Mouse (Mus musculus) intestine, postnatal 0 days (tissue): Measurements from ENCODE around the gene Atp5d. TPM values are rescaled to one million over a fixed set of nuclear protein-coding genes. Genes with fewer than 3 reads are reported as not detected.

Experiments
- ATAC-seq: fragments of 200-750 bp; cut with Nextera tagmentation; 2 replicates; pipeline ENCODE4 v1.8.0; 2017; ENCODE audit warnings: mild to moderate bottlenecking, moderate TSS enrichment, moderate library complexity
- H3K27ac ChIP-seq: fragments of 300-500 bp; sonication (generic); 2 replicates; pipeline ENCODE4 v1.5.1; 2014; ENCODE audit warnings: mild to moderate bottlenecking, low read depth, low read length, moderate library complexity
- H3K27me3 ChIP-seq: fragments of 300-500 bp; sonication (generic); replicated peaks from 2 replicates; pipeline ENCODE4 v1.6.1; 2014; ENCODE audit warnings: low read length, mixed read lengths; ENCODE audit not compliant: control insufficient read depth, insufficient read depth
- H3K36me3 ChIP-seq: fragments of 300-500 bp; sonication (generic); 2 replicates; pipeline ENCODE4 v1.6.1; 2014; ENCODE audit warnings: mild to moderate bottlenecking, moderate library complexity; ENCODE audit not compliant: control insufficient read depth, insufficient read depth
- H3K4me1 ChIP-seq: fragments of 300-500 bp; sonication (generic); replicated peaks from 2 replicates; pipeline ENCODE4 v1.6.1; 2014; ENCODE audit warnings: antibody characterized with exemption, low read length, mixed read lengths; ENCODE audit not compliant: control insufficient read depth, insufficient read depth
- H3K4me2 ChIP-seq: fragments of 300-500 bp; sonication (generic); replicated peaks from 2 replicates; pipeline ENCODE4 v1.6.1; 2014; ENCODE audit warnings: low read depth, mild to moderate bottlenecking, moderate library complexity
- H3K4me3 ChIP-seq: fragments of 300-500 bp; sonication (generic); 2 replicates; pipeline ENCODE4 v1.5.1; 2014; ENCODE audit warnings: low read depth, low read length
- H3K9ac ChIP-seq: fragments of 300-500 bp; sonication (generic); 2 replicates; pipeline ENCODE4 v1.6.1; 2014; ENCODE audit warnings: mild to moderate bottlenecking, low read depth, low read length
- H3K9me3 ChIP-seq: fragments of 300-500 bp; sonication (generic); 2 replicates; pipeline ENCODE4 v1.6.1; 2016; ENCODE audit warnings: mixed run types; ENCODE audit not compliant: control insufficient read depth
- CTCF ChIP-seq: sonication (generic); IDR thresholded peaks from 2 replicates; pipeline ENCODE4 v1.5.1; 2016; ENCODE audit warnings: low read depth, mild to moderate bottlenecking, control low read depth, antibody characterized with exemption, moderate library complexity
- WGBS: fragments of 180-500 bp; shearing (Covaris S2); extraction: QIAGEN DNeasy Blood & Tissue Kit; methylation state at CpG from one replicate; pipeline ENCODE4 v1.1.7; 2014; 5-methylcytosine and 5-hydroxymethylcytosine counted together
- polyA plus RNA-seq: library from polyadenylated mRNA; unstranded; fragments of >200 nt; fragmentation: Nextera tagmentation; extraction: Ambion mirVana; gene quantifications from 2 replicates; pipeline ENCODE4 v1.2.1, GENCODE M21; 2015

The Atp5d gene
- polyA plus RNA-seq, 1 experiment from 2014 or later: 1,009 TPM

GRCm38 (mm10) chr10:80180823-80181222 lies 42.4 kb downstream of the Atp5d start:
- H3K4me3 ChIP-seq: no peak overlapping the region
- no peak overlapping the region for H3K4me2 ChIP-seq
- 61% methylated on average over 5 of the region's 5 CpGs for WGBS

GRCm38 (mm10) chr10:80182547-80182946 lies 44.1 kb downstream of the Atp5d start:
- no peak overlapping the region for H3K27ac ChIP-seq
- H3K9ac ChIP-seq: no peak overlapping the region
- TF ChIP-seq CTCF: no peak
- H3K36me3 ChIP-seq: no peaks in the 10 kb centered on the region
- H3K27me3 ChIP-seq: no peaks in the 10 kb centered on the region
- no peak for ATAC-seq
- H3K9me3 ChIP-seq: no peaks in the 10 kb centered on the region
- no peaks in the 10 kb centered on the region for H3K4me1 ChIP-seq
- H3K4me2 ChIP-seq: no peak overlapping the region
- no peak overlapping the region for H3K4me3 ChIP-seq
- WGBS: 90% methylated on average over 7 of the region's 7 CpGs

More at GRCm38 (mm10) chr10:80180823-80181222, 42.4 kb downstream of the Atp5d start:
- Histone ChIP-seq H3K9ac (no peak overlapping the region), H3K36me3 (no peaks in the 10 kb centered on the region), H3K9me3 (no peaks in the 10 kb centered on the region), H3K27me3 (no peaks in the 10 kb centered on the region), H3K27ac (no peak overlapping the region), H3K4me1 (no peaks in the 10 kb centered on the region)
- ATAC-seq: no peak
- TF ChIP-seq CTCF: no peak

GRCm38 (mm10) chr10:80186649-80187048 lies 48.2 kb downstream of the Atp5d start:
- H3K4me3 ChIP-seq: no peak overlapping the region
- 61% methylated on average over 27 of the region's 27 CpGs for WGBS
- no peak overlapping the region for H3K4me2 ChIP-seq
- H3K27me3 ChIP-seq: peaks cover 18% of the 10 kb centered on the region
- TF ChIP-seq CTCF: no peak
- no peak overlapping the region for H3K27ac ChIP-seq
- H3K9ac ChIP-seq: no peak overlapping the region
- no peak for ATAC-seq
- H3K9me3 ChIP-seq: no peaks in the 10 kb centered on the region
- H3K36me3 ChIP-seq: peaks cover 3% of the 10 kb centered on the region; the same call in 1 of the 2 replicates
- no peaks in the 10 kb centered on the region for H3K4me1 ChIP-seq

- 93% methylated on average over 10 of the region's 10 CpGs for WGBS
- Histone ChIP-seq H3K27ac (no peak overlapping the region), H3K36me3 (peaks cover 3% of the 10 kb centered on the region; the same call in 1 of the 2 replicates), H3K9me3 (no peaks in the 10 kb centered on the region), H3K4me3 (no peak overlapping the region), H3K9ac (no peak overlapping the region), H3K4me1 (no peaks in the 10 kb centered on the region), H3K27me3 (peaks cover 27% of the 10 kb centered on the region), H3K4me2 (no peak overlapping the region)
- ATAC-seq: no peak
- TF ChIP-seq CTCF: no peak
Measured at GRCm38 (mm10) chr10:80187739-80188138, 49.3 kb downstream of the Atp5d start.

- ATAC-seq: no peak
- H3K9me3 ChIP-seq: no peaks in the 10 kb centered on the region
- H3K27ac ChIP-seq: no peak overlapping the region
- H3K4me3 ChIP-seq: no peak overlapping the region
- H3K27me3 ChIP-seq: peaks cover 27% of the 10 kb centered on the region
- H3K9ac ChIP-seq: no peak overlapping the region
- no peak for TF ChIP-seq CTCF
- no peaks in the 10 kb centered on the region for H3K4me1 ChIP-seq
- peaks cover 3% of the 10 kb centered on the region; the same call in 1 of the 2 replicates for H3K36me3 ChIP-seq
- 84% methylated on average over 15 of the region's 15 CpGs for WGBS
- no peak overlapping the region for H3K4me2 ChIP-seq
Measured at GRCm38 (mm10) chr10:80188453-80189024, 50.1 kb downstream of the Atp5d start.

GRCm38 (mm10) chr10:80189999-80190398 lies 51.6 kb downstream of the Atp5d start:
- no peak for ATAC-seq
- Histone ChIP-seq H3K4me1 (no peaks in the 10 kb centered on the region), H3K27ac (no peak overlapping the region; the same call in 1 of the 2 replicates), H3K36me3 (peaks cover 3% of the 10 kb centered on the region; the same call in 1 of the 2 replicates), H3K4me2 (peak overlapping the region; percentile 71), H3K9ac (no peak overlapping the region), H3K9me3 (no peaks in the 10 kb centered on the region), H3K4me3 (peak overlapping the region; percentile 42), H3K27me3 (peaks cover 27% of the 10 kb centered on the region)
- WGBS: 26% methylated on average over 21 of the region's 21 CpGs
- TF ChIP-seq CTCF: no peak
